Mouse (Mus musculus) midbrain, postnatal 0 days (tissue): ENCODE data around the gene Ubac1. TPM values are rescaled to one million over a fixed set of nuclear protein-coding genes. Genes with fewer than 3 reads are reported as not detected.

Experiments used
- ATAC-seq: fragments of 200-750 bp; cut with Nextera tagmentation; 2 replicates; pipeline ENCODE4 v1.8.0; 2017; ENCODE audit warnings: moderate number of reproducible peaks, mild to moderate bottlenecking, moderate TSS enrichment, moderate library complexity; ENCODE audit not compliant: low FRiP score
- DNase-seq: peaks from one replicate; pipeline ENCODE4 v3.0.0-alpha.2; 2015; ENCODE audit warnings: low spot score
- H3K27ac ChIP-seq: fragments of 300-500 bp; sonication (generic); 2 replicates; pipeline ENCODE4 v1.5.1; 2014; ENCODE audit warnings: low read depth, mild to moderate bottlenecking, low read length, mixed read lengths
- H3K27me3 ChIP-seq: fragments of 300-500 bp; sonication (generic); 2 replicates; pipeline ENCODE4 v1.6.1; 2014; ENCODE audit warnings: low read length, control low read depth, mixed read lengths; ENCODE audit not compliant: insufficient read depth
- H3K36me3 ChIP-seq: fragments of 300-500 bp; sonication (generic); 2 replicates; pipeline ENCODE4 v1.6.1; 2014; ENCODE audit warnings: low read length, control low read depth, mixed read lengths; ENCODE audit not compliant: insufficient read depth
- H3K4me1 ChIP-seq: fragments of 300-500 bp; sonication (generic); 2 replicates; pipeline ENCODE4 v1.6.1; 2014; ENCODE audit warnings: mild to moderate bottlenecking, control low read depth, antibody characterized with exemption, low read length, mixed read lengths; ENCODE audit not compliant: insufficient read depth
- H3K4me2 ChIP-seq: fragments of 300-500 bp; sonication (generic); 2 replicates; pipeline ENCODE4 v1.6.1; 2014; ENCODE audit warnings: low read depth, mild to moderate bottlenecking, low read length, mixed read lengths; ENCODE audit not compliant: poor library complexity, severe bottlenecking
- H3K4me3 ChIP-seq: fragments of 300-500 bp; sonication (generic); 2 replicates; pipeline ENCODE4 v1.5.1; 2014; ENCODE audit warnings: low read depth, mild to moderate bottlenecking, low read length, moderate library complexity
- H3K9ac ChIP-seq: fragments of 300-500 bp; sonication (generic); replicated peaks from 2 replicates; pipeline ENCODE4 v1.6.1; 2014; ENCODE audit warnings: mild to moderate bottlenecking, low read length, moderate library complexity, mixed read lengths; ENCODE audit not compliant: poor library complexity, severe bottlenecking
- H3K9me3 ChIP-seq: fragments of 300-500 bp; sonication (generic); 2 replicates; pipeline ENCODE4 v1.6.1; 2016; ENCODE audit warnings: low read length, control low read depth
- CTCF ChIP-seq: IDR thresholded peaks from 2 replicates; pipeline ENCODE4 v1.5.1; 2016; ENCODE audit warnings: antibody characterized with exemption, mild to moderate bottlenecking
- WGBS: fragments of 180-500 bp; shearing (Covaris S2); extraction: QIAGEN DNeasy Blood & Tissue Kit; methylation state at CpG from one replicate; pipeline ENCODE4 v1.1.7; 2014; 5-methylcytosine and 5-hydroxymethylcytosine counted together
- polyA plus RNA-seq: library from polyadenylated mRNA; unstranded; fragments of >200 nt; fragmentation: Nextera tagmentation; extraction: Ambion mirVana; gene quantifications from 2 replicates; pipeline ENCODE4 v1.2.1, GENCODE M21; 2015
- total RNA-seq: library from RNA; depleted of rRNA; stranded (reverse); fragments of >200 nt; gene quantifications from 2 replicates; pipeline ENCODE4 v1.2.3, GENCODE M21; 2014

The Ubac1 gene
- total and polyA plus RNA-seq, 2 experiments from 2014 or later: 100 to 158 TPM

DNA sequence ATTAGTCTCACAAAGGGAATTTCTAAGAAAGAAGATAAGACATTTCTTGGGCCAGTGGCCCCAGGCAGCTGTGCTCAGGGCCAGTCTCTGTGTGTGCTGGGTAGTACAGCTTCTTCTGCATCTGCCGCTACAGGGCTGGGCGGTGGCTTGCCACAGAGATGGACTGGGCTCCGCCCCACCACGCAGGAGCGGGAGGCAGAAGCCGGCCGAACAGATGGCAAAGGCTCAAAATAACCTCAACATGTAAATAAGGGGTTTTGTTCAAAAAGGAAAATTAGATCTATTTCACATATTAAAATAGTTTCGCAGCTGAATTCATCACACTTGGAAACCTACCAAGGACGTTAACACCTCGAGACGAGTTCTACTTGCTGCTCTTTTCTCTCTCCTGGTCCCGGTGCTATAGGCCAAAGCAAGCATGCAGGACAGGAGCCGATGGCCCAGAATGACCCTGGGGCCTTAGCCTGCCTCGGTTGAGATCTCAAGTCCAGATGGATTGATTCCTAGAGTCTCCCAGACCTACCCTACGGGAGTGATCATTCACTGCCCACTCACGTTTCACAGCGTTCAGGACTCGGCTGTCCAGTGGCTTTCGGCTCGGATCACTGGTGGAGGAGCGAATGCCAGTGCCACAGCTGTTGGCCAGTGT, 39.6 kb upstream of the Ubac1 start:
- H3K36me3 ChIP-seq: peaks cover 7% of the 10 kb centered on the region
- no peak overlapping the region for H3K4me2 ChIP-seq
- DNase-seq (no peak), ATAC-seq (no peak)
- TF ChIP-seq CTCF: no peak
- H3K9me3 ChIP-seq: no peaks in the 10 kb centered on the region
- H3K9ac ChIP-seq: no peak overlapping the region
- no peaks in the 10 kb centered on the region for H3K27me3 ChIP-seq
- H3K27ac ChIP-seq: no peak overlapping the region
- H3K4me1 ChIP-seq: no peaks in the 10 kb centered on the region
- no peak overlapping the region for H3K4me3 ChIP-seq
- WGBS: 75% methylated on average over 21 of the region's 21 CpGs

DNA sequence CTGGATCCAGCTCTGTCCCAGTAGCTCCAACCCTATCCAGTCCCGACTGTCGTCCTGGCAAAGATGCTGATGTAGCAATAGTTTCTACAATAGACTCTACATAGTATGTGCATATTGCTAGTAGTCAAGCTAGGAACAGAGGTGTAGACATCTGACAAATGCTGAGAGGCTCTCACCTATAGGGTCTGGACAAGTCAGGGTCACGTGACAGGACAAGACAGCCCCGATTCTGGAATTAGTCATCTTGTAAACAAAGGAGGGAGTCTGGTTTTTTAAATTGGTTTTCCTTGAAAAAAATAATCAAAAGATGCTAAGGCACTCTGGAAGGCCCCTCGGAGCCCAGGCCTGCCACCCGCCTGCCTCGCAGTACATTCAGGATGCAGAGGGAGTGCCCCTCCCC, 35.5 kb upstream of the Ubac1 start:
- Histone ChIP-seq H3K36me3 (peaks cover 7% of the 10 kb centered on the region), H3K9ac (no peak overlapping the region), H3K9me3 (no peaks in the 10 kb centered on the region), H3K27me3 (no peaks in the 10 kb centered on the region), H3K4me3 (no peak overlapping the region), H3K4me2 (no peak overlapping the region), H3K27ac (no peak overlapping the region), H3K4me1 (no peaks in the 10 kb centered on the region)
- no peak for TF ChIP-seq CTCF
- DNase-seq: no peak
- 91% methylated on average over 7 of the region's 7 CpGs for WGBS
- ATAC-seq: no peak

DNA sequence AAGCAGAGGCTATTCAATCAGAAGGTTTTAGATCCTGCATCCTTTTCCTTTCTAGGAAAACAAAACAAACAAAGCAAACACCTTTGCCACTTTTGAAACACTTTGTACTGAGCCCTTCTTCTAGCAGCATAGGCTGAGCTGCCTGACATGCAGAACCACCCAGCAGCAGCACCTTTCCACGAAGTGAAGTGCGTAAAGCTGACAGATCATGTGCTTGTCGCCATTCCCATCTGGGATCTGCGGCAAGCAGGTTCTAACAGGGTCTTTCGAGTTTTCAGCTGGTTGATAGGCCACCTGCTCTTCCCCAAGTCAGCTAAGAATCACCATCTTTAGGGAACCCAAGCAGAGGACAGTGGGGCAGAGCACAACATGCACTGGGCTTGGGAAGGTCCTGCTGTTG, 34.7 kb upstream of the Ubac1 start:
- H3K27ac ChIP-seq: no peak overlapping the region
- H3K36me3 ChIP-seq: peaks cover 7% of the 10 kb centered on the region
- no peak overlapping the region for H3K4me3 ChIP-seq
- no peak overlapping the region for H3K4me2 ChIP-seq
- no peaks in the 10 kb centered on the region for H3K27me3 ChIP-seq
- ATAC-seq: no peak
- no peak for TF ChIP-seq CTCF
- 70% methylated on average over 5 of the region's 5 CpGs for WGBS
- H3K4me1 ChIP-seq: no peaks in the 10 kb centered on the region
- H3K9ac ChIP-seq: no peak overlapping the region
- no peaks in the 10 kb centered on the region for H3K9me3 ChIP-seq
- DNase-seq: no peak

DNA sequence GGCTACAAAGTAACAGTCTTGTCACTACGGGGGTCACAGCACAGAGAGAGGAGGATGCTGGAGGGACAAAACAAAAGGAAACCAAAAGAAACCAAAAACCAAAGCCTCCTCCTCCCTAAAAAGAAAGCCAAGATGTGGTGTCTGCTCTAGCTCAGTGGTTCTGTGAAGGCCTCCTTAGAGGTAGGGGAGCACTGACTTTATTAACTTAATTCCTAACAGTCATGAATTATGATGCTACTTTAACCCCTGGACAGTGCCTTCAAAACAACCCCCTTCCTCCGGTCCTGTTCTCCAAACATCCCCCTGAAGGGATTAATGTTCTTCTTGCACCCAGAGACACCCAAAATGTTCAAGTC, 34.2 kb upstream of the Ubac1 start:
- Histone ChIP-seq H3K27ac (no peak overlapping the region), H3K4me2 (no peak overlapping the region), H3K4me1 (no peaks in the 10 kb centered on the region), H3K4me3 (no peak overlapping the region), H3K27me3 (no peaks in the 10 kb centered on the region), H3K9me3 (no peaks in the 10 kb centered on the region), H3K36me3 (peaks cover 7% of the 10 kb centered on the region), H3K9ac (no peak overlapping the region)
- no peak for TF ChIP-seq CTCF
- 48% methylated on average over 2 of the region's 2 CpGs for WGBS
- DNase-seq: no peak
- ATAC-seq: no peak

DNA sequence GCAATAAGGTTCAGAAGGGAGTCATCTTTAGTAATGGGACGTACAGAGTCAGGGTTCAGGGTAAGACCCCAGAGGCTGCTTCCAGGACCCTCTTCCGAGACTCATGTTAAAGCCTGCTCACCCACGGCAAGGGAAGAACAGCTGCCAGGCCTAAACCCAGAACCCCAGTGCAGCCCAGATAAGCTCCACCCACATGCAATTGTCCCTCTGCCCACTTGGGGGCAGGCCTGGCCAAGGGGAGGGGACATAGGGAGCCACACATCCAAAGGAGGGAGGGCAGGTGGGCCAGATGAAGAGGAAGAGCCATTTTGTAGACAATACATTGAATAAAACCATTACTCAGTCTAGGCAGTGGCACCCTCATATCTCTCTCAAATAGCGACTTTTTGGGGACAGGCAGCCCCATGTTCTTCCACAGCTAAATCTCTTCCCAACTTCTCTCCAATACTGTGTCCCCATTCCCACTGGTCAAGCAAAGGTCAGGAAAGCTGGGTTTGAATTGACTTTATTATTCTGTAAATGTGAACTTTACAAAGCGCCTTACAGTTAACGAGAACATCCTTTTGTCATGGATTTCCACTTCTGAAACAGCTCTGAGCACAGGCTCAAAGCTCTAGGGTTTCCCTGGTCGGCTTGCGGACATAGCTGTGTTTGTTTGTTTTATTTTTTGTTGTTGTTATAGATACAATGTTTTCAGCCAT, 33.6 kb upstream of the Ubac1 start:
- Histone ChIP-seq H3K27ac (no peak overlapping the region), H3K9me3 (no peaks in the 10 kb centered on the region), H3K4me1 (no peaks in the 10 kb centered on the region), H3K4me2 (no peak overlapping the region), H3K9ac (no peak overlapping the region), H3K4me3 (no peak overlapping the region), H3K27me3 (no peaks in the 10 kb centered on the region), H3K36me3 (peaks cover 5% of the 10 kb centered on the region)
- ATAC-seq (peak; percentile 68), DNase-seq (peak; percentile 80)
- WGBS: 39% methylated on average over 8 of the region's 8 CpGs
- peak; percentile 87 for TF ChIP-seq CTCF

DNA sequence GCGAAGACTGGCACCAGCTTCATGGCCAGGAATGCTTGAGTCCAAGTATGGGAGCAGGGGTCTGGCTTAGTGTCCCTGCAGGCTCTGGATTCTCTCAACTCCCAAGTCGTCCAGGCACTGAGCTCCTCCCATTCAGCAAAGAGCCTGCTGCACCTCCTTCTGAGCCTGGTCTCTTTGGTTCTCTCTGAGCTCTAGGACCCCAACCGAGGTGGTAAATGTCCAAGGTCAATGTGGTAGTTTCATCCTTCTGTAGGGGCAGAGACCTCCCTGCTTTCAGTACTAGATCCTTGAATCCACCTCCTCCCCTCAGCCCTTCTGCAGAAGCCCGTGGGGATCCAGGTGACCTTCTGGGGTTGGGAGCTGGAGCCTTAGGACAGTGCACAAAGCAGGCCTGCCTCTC, 31.3 kb upstream of the Ubac1 start:
- TF ChIP-seq CTCF: no peak
- Histone ChIP-seq H3K4me2 (no peak overlapping the region), H3K4me1 (no peaks in the 10 kb centered on the region), H3K27ac (no peak overlapping the region), H3K4me3 (no peak overlapping the region), H3K9ac (no peak overlapping the region), H3K36me3 (no peaks in the 10 kb centered on the region), H3K27me3 (no peaks in the 10 kb centered on the region), H3K9me3 (no peaks in the 10 kb centered on the region)
- no peak for ATAC-seq
- 47% methylated on average over 4 of the region's 4 CpGs for WGBS
- DNase-seq: no peak
